Mouse (Mus musculus): ENCODE data around the gene Prpsap2. TPM values are rescaled to one million over a fixed set of nuclear protein-coding genes. Genes with fewer than 3 reads are reported as not detected.
"Not testable (repeated sequence)": the region's sequence is repeated elsewhere in the genome, so short reads cannot be mapped to it uniquely, and the experiment has no call there.

Gene Prpsap2
- total RNA-seq (2021): 10 to 100 TPM; 35.7 to 39.5 TPM

DNA sequence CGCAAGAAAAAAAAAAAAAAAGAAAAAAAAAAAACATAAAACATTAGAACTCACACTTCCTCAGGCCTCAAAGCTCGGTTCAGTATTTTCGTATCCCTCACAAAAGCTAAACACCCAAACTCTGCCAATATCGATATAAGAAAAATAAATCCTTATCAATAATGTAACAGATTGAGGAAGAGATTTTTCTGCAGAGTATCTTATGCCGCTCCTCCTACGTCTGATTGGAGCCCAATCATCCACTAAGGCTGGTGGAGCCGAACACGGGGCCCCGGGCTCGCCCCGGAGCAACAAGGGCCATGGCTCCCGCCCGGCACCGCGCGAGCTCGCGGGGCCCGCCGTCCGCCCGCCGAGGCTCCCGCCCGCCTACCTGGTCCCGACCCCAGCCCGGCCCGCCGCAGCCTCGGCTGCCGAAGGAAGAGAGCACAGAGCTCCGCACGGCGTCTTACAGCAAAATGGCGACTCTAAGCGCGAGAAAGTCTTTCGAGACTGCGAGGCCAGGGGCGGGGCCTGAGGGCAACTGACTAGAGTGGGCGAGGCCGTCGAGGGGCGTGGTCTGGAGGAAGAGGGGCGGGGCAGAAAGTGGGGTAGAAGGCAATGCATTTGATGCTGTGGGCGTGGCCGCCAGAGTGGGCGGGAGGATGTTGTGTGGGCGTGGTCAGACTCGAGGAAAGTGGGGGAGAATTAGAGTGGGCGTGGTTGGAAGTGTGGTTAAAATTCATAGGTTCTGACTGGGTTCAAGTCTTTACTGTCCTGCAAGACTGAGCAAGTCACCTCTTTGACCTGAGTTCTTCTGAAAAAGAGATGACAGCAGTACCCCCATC, at the start of gene Prpsap2:
Gene Prpsap2 (minus strand): TSS at position 505 of the 824 bp plus-strand sequence.
- peak; percentile 94 to 97 for DNase-seq (ENCODE audit: low spot score in 2 of 2)
- intact Hi-C loops (cut with DNase I): no loop called here

GRCm38 (mm10) chr11:61809793-61810192, 47.9 kb upstream of the Prpsap2 start:
- intact Hi-C loops (cut with DNase I): no loop called here
- no peak for DNase-seq (ENCODE audit: low spot score in 2 of 2)

GRCm38 (mm10) chr11:61808551-61809117, 46.7 kb upstream of the Prpsap2 start:
- intact Hi-C loops (cut with DNase I): no loop called here
- no peak for DNase-seq (ENCODE audit: low spot score in 2 of 2)

GRCm38 (mm10) chr11:61793441-61793840, 31.6 kb upstream of the Prpsap2 start:
- no peak for DNase-seq (ENCODE audit: low spot score in 2 of 2)
- intact Hi-C loops (cut with DNase I): no loop called here

DNA sequence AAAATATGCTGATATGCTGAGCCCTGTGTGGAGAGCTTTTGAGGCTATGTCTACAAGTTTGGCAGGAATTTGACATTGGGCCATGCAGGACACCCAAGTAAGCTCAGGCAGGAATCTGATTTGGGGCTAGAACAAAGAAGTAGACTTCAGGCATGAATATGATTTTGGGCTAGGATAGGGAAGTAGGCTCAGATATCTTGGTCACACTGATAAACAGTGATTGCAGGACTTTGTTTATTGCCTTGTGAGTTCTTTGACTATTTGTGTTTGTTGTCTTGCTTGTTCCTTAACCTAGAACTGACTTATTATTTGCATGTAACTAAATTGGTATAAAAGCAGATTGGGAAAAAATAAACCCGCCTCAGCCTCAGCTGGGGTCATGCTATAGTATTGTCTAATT, 26.7 kb upstream of the Prpsap2 start:
- no peak for DNase-seq (ENCODE audit: low spot score in 2 of 2)
- intact Hi-C loops (cut with DNase I): no loop called here

- DNase-seq (ENCODE audit: low spot score in 2 of 2); intact Hi-C loops (cut with DNase I): not testable (repeated sequence)
Measured at GRCm38 (mm10) chr11:61782526-61782925, 20.6 kb upstream of the Prpsap2 start.

DNA sequence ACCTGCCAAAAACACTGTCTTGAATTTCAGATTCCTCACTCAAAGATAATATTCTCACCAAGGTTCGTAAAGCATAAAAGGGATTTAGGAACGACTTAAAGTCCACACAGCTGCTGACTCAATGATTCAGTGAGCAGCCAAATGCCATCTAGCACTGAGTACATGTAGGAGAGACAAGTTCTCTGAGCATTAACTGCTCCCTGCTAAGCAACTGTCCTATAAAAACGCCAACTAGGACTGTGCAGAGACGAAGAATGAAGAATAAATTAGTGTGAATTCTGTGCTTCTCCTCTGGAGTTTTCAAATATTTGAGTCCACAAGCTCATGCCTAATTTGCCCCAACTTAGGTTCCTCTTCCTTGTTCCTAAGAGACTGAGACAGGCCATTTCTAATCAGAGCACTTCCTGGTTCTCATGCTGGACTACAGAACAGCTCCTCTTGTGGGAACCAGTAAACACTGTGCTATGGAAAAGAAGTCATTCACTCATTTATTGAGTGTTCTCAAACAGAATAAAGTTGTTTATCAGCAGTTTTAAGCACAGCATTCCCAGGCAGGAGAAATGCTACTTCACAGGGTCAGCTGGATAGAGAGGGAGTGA, 12.8 kb upstream of the Prpsap2 start:
- DNase-seq (ENCODE audit: low spot score in 2 of 2): peak; percentile 56 to 71
- intact Hi-C loops (cut with DNase I): no loop called here

GRCm38 (mm10) chr11:61760518-61760917, 1.4 kb downstream of the Prpsap2 start:
- intact Hi-C loops (cut with DNase I): no loop called here
- peak in 1 of 2 experiments; percentile 59 for DNase-seq (ENCODE audit: low spot score in 2 of 2)

- intact Hi-C loops (cut with DNase I): no loop called here
- DNase-seq (ENCODE audit: low spot score in 2 of 2): no peak
Measured at GRCm38 (mm10) chr11:61757151-61757550, 4.7 kb downstream of the Prpsap2 start.

DNA sequence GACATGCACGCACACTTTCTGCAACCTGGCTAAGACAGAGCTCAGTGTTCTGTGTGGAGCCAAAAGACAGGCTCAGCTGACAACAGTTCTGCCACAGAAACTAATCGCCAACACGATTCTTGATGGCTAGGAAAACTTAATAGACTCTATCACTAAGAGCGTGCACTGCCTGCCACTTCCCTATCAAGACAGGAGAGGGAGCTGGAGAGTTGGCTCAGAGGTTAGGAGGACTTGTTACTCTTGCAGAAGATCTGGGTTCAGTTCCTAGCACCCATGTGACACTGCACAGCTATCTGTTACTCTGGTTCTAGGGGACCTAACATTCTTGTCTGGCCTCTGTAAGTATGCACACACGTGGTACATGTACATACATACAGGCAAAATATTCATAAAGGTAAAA, 10.3 kb downstream of the Prpsap2 start:
- intact Hi-C loops (cut with DNase I): no loop called here
- no peak for DNase-seq (ENCODE audit: low spot score in 2 of 2)

GRCm38 (mm10) chr11:61747161-61747560, 14.7 kb downstream of the Prpsap2 start:
- intact Hi-C loops (cut with DNase I): no loop called here
- DNase-seq (ENCODE audit: low spot score in 2 of 2): no peak

- intact Hi-C loops (cut with DNase I): no loop called here
- no peak for DNase-seq (ENCODE audit: low spot score in 2 of 2)
Measured at GRCm38 (mm10) chr11:61745781-61746180, 16.1 kb downstream of the Prpsap2 start.

GRCm38 (mm10) chr11:61744460-61744859, 17.4 kb downstream of the Prpsap2 start:
- DNase-seq (ENCODE audit: low spot score in 2 of 2): no peak
- intact Hi-C loops (cut with DNase I): no loop called here

DNA sequence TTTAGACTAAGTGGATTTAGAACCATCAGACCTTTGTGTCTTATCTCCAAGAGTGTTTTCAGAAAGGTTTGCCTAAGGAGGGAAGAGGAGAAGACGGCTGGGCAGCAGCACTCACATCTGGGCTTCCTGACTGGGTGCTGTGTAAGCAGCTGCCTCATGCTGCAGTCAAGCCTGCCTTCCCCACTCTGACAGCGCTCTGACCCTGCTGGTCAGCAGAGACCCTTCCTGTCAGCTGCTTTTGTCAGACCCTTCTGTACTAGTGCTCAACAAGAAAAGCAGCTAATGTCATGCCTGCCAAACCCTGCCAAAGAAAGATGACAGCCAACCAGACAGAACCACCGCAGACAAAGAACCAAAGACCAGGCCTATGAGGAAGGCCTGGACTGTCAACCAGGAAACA, 18.1 kb downstream of the Prpsap2 start:
- DNase-seq (ENCODE audit: low spot score in 2 of 2): peak in 1 of 2 experiments; percentile 43
- intact Hi-C loops (cut with DNase I): no loop called here

DNA sequence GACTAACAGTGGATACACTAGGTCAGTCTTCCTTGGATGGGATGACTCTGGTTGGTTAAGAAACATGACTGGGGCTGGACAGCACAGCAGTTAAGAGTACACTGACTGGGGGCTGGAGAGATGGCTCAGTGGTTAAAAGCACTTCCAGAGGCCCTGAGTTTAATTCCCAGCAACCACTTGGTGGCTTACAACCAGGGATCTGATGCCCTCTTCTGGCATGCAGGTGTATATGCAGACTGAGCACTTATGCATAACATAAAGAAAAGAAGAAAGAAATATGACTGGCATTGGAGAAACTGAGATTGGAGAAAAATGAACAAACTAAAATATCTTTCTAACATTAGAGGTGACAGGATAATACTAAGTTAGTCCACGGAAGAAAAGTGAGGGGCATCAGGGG, 21.4 kb downstream of the Prpsap2 start:
- intact Hi-C loops (cut with DNase I): no loop called here
- no peak for DNase-seq (ENCODE audit: low spot score in 2 of 2)

GRCm38 (mm10) chr11:61737290-61737689, 24.6 kb downstream of the Prpsap2 start:
- DNase-seq (ENCODE audit: low spot score in 2 of 2): no peak
- intact Hi-C loops (cut with DNase I): no loop called here

DNA sequence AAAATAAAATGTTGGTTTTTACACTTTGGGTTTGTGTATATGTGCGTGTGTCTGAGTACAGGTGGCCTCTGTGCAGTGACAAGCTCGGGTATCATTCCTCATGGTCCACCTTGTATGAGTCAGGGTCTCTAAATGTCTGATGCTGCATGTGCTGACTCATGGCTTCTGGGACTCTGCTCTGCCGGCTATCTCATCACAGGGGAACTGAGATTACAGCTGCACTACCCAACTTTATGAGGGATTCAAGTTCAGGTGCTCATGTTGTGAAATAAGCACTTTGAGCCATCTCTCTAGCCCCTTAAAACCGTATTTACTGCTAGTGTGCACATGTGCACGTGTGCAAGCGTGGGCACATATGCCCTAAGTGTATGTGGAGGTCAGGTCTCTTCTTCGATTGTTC, 29.2 kb downstream of the Prpsap2 start:
- no peak for DNase-seq (ENCODE audit: low spot score in 2 of 2)
- intact Hi-C loops (cut with DNase I): no loop called here

DNA sequence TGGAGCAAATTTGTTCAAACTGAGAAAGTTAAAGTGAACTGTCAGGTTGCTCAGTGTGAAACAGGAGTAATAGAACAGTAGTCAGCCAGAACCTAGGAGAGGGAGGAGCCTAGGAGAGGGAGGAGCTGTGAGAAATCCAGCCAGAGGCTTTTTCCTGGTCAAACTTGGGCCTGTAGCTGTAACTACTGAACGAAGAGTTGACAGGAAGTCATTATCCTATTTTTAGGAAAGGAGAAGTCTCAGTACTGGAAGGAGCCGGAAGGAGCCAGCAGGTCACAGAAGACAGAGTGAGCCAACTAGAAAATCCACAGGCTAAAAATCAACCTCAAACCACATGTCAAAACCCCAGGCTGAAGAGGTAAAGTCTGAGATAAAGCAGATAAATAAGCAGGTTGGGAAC, 33.9 kb downstream of the Prpsap2 start:
- peak in 1 of 2 experiments; percentile 14 for DNase-seq (ENCODE audit: low spot score in 2 of 2)
- intact Hi-C loops (cut with DNase I): no loop called here

GRCm38 (mm10) chr11:61722077-61722476, 39.8 kb downstream of the Prpsap2 start:
- intact Hi-C loops (cut with DNase I): no loop called here
- DNase-seq (ENCODE audit: low spot score in 2 of 2): no peak

DNA sequence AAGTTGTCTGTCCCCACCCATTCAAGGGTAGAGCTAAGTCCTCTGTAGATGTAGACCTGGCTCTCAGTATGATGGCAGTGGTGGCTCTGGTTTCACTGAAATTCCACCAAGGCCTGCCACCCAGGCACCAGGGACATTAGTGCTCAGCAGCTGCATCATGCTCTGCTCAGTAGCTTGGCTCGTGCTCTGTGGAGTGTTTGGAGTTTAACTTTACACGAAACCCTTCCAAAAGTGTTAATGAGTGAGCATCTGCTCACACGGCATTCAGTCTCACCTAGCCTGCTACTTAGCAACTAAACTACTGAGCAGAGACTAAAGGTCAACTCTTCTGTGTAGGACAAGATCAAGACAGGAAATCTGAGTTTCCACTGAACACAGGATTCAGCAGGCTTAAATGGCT, 41.3 kb downstream of the Prpsap2 start, which contains the start of gene Slc5a10:
Gene Slc5a10 (minus strand): TSS at position 191 of the 400 bp plus-strand sequence.
- no peak for DNase-seq (ENCODE audit: low spot score in 2 of 2)
- intact Hi-C loops (cut with DNase I): no loop called here

DNA sequence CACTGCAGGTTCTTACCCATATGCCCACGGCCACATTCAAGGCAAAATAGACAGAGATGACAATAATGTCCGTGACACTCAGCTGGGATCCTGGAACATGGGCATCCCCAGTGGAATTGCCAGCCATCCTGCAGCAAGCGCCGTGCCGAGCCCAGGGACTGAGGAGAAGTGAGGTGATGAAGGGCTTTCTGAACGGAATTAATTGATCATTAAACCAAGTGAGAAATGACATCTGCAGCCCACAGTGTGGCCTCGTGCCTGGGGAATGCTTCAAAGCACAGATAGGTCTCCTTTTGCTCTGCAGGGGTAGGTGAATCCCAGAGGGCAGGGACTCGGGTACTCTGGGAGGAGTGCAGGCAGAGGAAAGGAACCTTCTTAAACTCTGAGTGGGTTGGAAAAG, 42.1 kb downstream of the Prpsap2 start:
- no peak for DNase-seq (ENCODE audit: low spot score in 2 of 2)
- intact Hi-C loops (cut with DNase I): loop anchor here (10.0 kb wide), 1 partner anchor 525 kb away; no protein-coding TSS in a partner anchor
